Mouse (Mus musculus): ENCODE data around the gene Asphd2.

GRCm38 (mm10) chr5:112389352-112389751 lies 5.3 kb downstream of the Asphd2 start:
- TF ChIP-seq CTCF (IDR thresholded peaks at IDR 0.05; ENCODE audit: low read depth, low read length): no peak
- no peak for TF ChIP-seq GATA1 (IDR thresholded peaks at IDR 0.05; ENCODE audit: borderline replicate concordance, low read length)
- TF ChIP-seq TAL1 (conservative IDR thresholded peaks at IDR 0.05; ENCODE audit: low read depth, low read length): no peak
- TF ChIP-seq GATA2 (IDR thresholded peaks at IDR 0.05; ENCODE audit: borderline replicate concordance, low read depth, low read length): no peak
- TF ChIP-seq POLR2AphosphoS5 (IDR thresholded peaks at IDR 0.05; ENCODE audit: insufficient replicate concordance, low read depth, low read length): no peak

Data from G1E (cell line).